Mouse (Mus musculus) heart, adult 2 months (tissue): ENCODE results near the gene Gm49387.

Experiments used
- CTCF ChIP-seq: fragments of 200-600 bp; IDR thresholded peaks from 2 replicates; pipeline ENCODE4 v1.8.1; 2022; ENCODE audit warnings: antibody characterized with exemption, mild to moderate bottlenecking, moderate library complexity
- EP300 ChIP-seq: fragments of 200-500 bp; IDR thresholded peaks from 2 replicates; pipeline ENCODE4 v1.6.1; 2011; ENCODE audit warnings: low read depth, low read length, control low read depth; ENCODE audit not compliant: insufficient read depth
- POLR2A ChIP-seq: fragments of 200-500 bp; IDR thresholded peaks from 2 replicates; pipeline ENCODE4 v1.6.1; 2011; ENCODE audit warnings: mild to moderate bottlenecking, low read depth, low read length, control low read depth; ENCODE audit not compliant: insufficient read depth

- TF ChIP-seq CTCF, result no peak
- no peak for TF ChIP-seq POLR2A
- no peak for TF ChIP-seq EP300
Measured at GRCm38 (mm10) chr14:31658126-31658680, 17.5 kb upstream of the Gm49387 start.
